Mouse (Mus musculus): ENCODE data around the gene Fcna. TPM values are rescaled to one million over a fixed set of nuclear protein-coding genes. Genes with fewer than 3 reads are reported as not detected.
A peak's percentile ranks its signal among the peaks of the same experiment; 100 is the strongest.

Gene Fcna
- polyA plus RNA-seq, 1 experiment from 2014 or later: 4.6 TPM

DNA sequence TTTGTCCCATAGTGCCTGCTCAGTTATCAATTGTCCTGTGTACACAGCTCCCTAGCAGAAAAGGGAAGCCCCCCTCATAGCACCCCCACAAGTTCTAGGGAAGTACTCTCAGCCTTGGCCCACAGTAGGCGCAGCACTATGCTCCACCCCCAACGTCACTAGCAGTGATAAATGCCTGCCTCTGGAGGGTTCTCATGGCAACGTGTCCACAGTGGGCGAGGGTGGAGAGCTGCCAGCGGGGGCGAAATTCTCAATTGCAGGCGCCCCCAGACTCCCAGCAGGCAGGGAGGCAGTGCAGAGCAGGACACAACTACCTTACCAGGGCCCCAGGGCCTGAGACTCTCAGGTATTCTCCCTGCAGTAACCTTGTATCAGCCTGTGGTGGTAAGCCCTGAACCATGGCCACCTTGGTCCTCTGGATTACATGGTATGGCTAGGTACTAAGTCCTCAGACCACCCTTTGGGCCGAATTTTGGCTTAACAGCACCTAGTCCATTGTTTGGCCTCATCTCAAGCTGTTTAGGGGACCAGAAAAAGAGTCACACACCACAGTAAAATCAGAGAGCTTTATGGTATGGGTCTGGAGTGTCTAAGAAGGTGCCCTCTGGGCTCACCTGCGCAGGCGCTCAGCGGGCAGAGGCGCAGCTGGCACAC is 45.2 kb downstream of the Fcna start:
- H3K9ac ChIP-seq (ENCODE audit: low read depth, low read length): no peak overlapping the region
- H3K4me3 ChIP-seq (ENCODE audit: low read length): no peak overlapping the region
- ATAC-seq: peak; percentile 38
- H3K27ac ChIP-seq (ENCODE audit: low read depth, low read length): peak overlapping the region; percentile 48
- peaks cover 42% of the 10 kb centered on the region for H3K4me1 ChIP-seq (ENCODE audit: control insufficient read depth, insufficient read depth, low read depth, low read length)
- 41% methylated on average over 12 of the region's 12 CpGs for WGBS
- H3K4me2 ChIP-seq (ENCODE audit: low read length): no peak overlapping the region
- H3K27me3 ChIP-seq (replicated peaks; ENCODE audit: control insufficient read depth, insufficient read depth, low read length): peaks cover 32% of the 10 kb centered on the region
- peaks cover 23% of the 10 kb centered on the region for H3K36me3 ChIP-seq (ENCODE audit: control insufficient read depth, insufficient read depth, low read length)
- peaks cover 3% of the 10 kb centered on the region; the same call in 1 of the 2 replicates for H3K9me3 ChIP-seq (ENCODE audit: control insufficient read depth, low read length)

- ATAC-seq: peak; percentile 7; the same call in 1 of the 2 replicates
- Histone ChIP-seq H3K9me3 (ENCODE audit: control insufficient read depth, low read length) (peaks cover 3% of the 10 kb centered on the region; the same call in 1 of the 2 replicates), H3K9ac (ENCODE audit: low read depth, low read length) (peak overlapping the region; percentile 45; the same call in 1 of the 2 replicates), H3K27me3 (replicated peaks; ENCODE audit: control insufficient read depth, insufficient read depth, low read length) (peaks cover 38% of the 10 kb centered on the region), H3K36me3 (ENCODE audit: control insufficient read depth, insufficient read depth, low read length) (peaks cover 27% of the 10 kb centered on the region), H3K4me2 (ENCODE audit: low read length) (peak overlapping the region; percentile 83), H3K4me3 (ENCODE audit: low read length) (no peak overlapping the region; the same call in 1 of the 2 replicates), H3K4me1 (ENCODE audit: control insufficient read depth, insufficient read depth, low read depth, low read length) (peaks cover 46% of the 10 kb centered on the region), H3K27ac (ENCODE audit: low read depth, low read length) (peak overlapping the region; percentile 48)
- WGBS: 26% methylated on average over 6 of the region's 6 CpGs
Observed at GRCm38 (mm10) chr2:25581901-25582301, 45.9 kb downstream of the Fcna start.

DNA sequence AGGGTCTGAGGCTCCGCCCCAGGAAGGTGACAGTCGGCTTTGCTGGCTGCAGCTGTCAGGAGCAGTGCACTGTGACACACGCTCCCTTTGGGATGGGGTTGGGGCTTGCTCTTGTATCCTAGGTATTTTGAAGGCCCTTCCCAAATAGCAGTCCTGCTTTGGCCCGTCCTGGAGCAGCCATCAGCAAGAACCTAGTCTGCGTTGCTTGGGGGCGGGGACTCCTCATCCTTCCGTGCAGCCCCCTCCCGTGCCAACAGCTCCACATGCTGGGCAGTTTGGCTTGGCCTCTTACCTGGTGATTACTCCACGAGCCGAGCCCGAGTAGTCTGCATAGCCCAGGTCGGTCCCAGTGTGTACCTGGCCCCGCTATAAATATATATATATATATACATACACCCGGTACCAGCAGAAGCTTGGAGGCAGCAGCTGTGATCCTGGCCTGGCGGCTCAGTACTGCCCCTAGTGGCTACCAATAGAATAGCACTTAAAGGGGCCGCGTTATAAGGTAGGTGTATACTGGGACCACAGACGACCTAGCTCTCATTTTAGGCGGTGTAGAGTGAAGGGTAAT is 46.5 kb downstream of the Fcna start, which contains the start of gene Ajm1:
TSS of gene Ajm1 (minus strand) at position 464 of the 571 bp plus-strand sequence.
- Histone ChIP-seq H3K9ac (ENCODE audit: low read depth, low read length) (peak within 1 kb of the TSS; percentile 75), H3K27ac (ENCODE audit: low read depth, low read length) (peak within 1 kb of the TSS; percentile 54), H3K9me3 (ENCODE audit: control insufficient read depth, low read length) (peaks cover 3% of the 10 kb centered on the region; the same call in 1 of the 2 replicates), H3K4me2 (ENCODE audit: low read length) (peak within 1 kb of the TSS; percentile 83), H3K4me3 (ENCODE audit: low read length) (peak within 1 kb of the TSS; percentile 59), H3K27me3 (replicated peaks; ENCODE audit: control insufficient read depth, insufficient read depth, low read length) (peaks cover 44% of the 10 kb centered on the region), H3K36me3 (ENCODE audit: control insufficient read depth, insufficient read depth, low read length) (peaks cover 29% of the 10 kb centered on the region), H3K4me1 (ENCODE audit: control insufficient read depth, insufficient read depth, low read depth, low read length) (peaks cover 46% of the 10 kb centered on the region)
- peak; percentile 79 for ATAC-seq
- WGBS: 4% methylated on average over 19 of the region's 19 CpGs

- H3K27me3 ChIP-seq (replicated peaks; ENCODE audit: control insufficient read depth, insufficient read depth, low read length): peaks cover 48% of the 10 kb centered on the region
- H3K27ac ChIP-seq (ENCODE audit: low read depth, low read length): no peak overlapping the region
- 40% methylated on average over 6 of the region's 6 CpGs for WGBS
- peaks cover 29% of the 10 kb centered on the region for H3K36me3 ChIP-seq (ENCODE audit: control insufficient read depth, insufficient read depth, low read length)
- peak overlapping the region; percentile 75 for H3K9ac ChIP-seq (ENCODE audit: low read depth, low read length)
- 0 out of 2 replicates have a peak, but pooled peaks have one; percentile 0 for ATAC-seq
- peaks cover 47% of the 10 kb centered on the region for H3K4me1 ChIP-seq (ENCODE audit: control insufficient read depth, insufficient read depth, low read depth, low read length)
- H3K9me3 ChIP-seq (ENCODE audit: control insufficient read depth, low read length): peaks cover 3% of the 10 kb centered on the region; the same call in 1 of the 2 replicates
- H3K4me3 ChIP-seq (ENCODE audit: low read length): peak overlapping the region; percentile 59
- peak overlapping the region; percentile 83 for H3K4me2 ChIP-seq (ENCODE audit: low read length)
Observed at GRCm38 (mm10) chr2:25580621-25581101, 47.2 kb downstream of the Fcna start.

DNA sequence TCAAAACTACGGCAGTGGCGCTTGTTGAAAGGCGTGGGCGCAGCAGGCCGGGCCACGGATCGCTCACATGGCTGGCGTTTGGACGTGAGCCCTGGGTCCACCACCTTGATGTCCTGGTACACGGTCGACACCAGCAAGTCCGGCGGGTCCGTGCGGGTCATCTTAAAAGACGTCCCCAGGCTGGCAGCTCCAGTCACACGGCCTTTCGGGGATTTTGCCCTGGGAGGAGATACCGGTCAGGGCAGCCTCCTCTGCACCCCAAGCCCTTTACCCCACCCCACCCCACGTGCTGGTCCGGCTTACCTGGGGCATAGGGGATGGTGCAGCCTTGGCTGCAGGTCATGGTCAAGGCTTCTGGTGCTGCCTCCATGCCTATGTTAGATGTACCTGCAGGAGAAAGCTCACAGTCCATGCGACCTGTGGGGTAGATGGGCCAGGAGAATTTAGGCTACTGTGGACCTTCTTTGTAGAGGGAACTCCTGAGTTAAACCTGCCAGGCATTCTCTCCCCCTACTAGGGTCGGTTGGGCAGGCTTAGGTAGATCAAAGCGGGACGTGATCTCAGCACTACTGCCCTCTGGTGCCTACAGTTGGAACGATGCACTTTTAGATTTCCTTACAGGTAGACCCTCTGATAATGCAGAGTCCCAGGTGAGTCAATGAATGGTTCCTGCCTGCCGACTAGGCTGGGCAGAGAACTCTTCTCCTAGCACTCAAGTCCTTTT is 47.9 kb downstream of the Fcna start:
- peaks cover 3% of the 10 kb centered on the region; the same call in 1 of the 2 replicates for H3K9me3 ChIP-seq (ENCODE audit: control insufficient read depth, low read length)
- H3K27ac ChIP-seq (ENCODE audit: low read depth, low read length): no peak overlapping the region
- no peak for ATAC-seq
- WGBS: 11% methylated on average over 27 of the region's 27 CpGs
- H3K36me3 ChIP-seq (ENCODE audit: control insufficient read depth, insufficient read depth, low read length): peaks cover 27% of the 10 kb centered on the region
- H3K4me2 ChIP-seq (ENCODE audit: low read length): peak overlapping the region; percentile 83
- H3K27me3 ChIP-seq (replicated peaks; ENCODE audit: control insufficient read depth, insufficient read depth, low read length): peaks cover 48% of the 10 kb centered on the region
- H3K4me3 ChIP-seq (ENCODE audit: low read length): peak overlapping the region; percentile 14
- H3K9ac ChIP-seq (ENCODE audit: low read depth, low read length): peak overlapping the region; percentile 75; the same call in 1 of the 2 replicates
- H3K4me1 ChIP-seq (ENCODE audit: control insufficient read depth, insufficient read depth, low read depth, low read length): peaks cover 52% of the 10 kb centered on the region

DNA sequence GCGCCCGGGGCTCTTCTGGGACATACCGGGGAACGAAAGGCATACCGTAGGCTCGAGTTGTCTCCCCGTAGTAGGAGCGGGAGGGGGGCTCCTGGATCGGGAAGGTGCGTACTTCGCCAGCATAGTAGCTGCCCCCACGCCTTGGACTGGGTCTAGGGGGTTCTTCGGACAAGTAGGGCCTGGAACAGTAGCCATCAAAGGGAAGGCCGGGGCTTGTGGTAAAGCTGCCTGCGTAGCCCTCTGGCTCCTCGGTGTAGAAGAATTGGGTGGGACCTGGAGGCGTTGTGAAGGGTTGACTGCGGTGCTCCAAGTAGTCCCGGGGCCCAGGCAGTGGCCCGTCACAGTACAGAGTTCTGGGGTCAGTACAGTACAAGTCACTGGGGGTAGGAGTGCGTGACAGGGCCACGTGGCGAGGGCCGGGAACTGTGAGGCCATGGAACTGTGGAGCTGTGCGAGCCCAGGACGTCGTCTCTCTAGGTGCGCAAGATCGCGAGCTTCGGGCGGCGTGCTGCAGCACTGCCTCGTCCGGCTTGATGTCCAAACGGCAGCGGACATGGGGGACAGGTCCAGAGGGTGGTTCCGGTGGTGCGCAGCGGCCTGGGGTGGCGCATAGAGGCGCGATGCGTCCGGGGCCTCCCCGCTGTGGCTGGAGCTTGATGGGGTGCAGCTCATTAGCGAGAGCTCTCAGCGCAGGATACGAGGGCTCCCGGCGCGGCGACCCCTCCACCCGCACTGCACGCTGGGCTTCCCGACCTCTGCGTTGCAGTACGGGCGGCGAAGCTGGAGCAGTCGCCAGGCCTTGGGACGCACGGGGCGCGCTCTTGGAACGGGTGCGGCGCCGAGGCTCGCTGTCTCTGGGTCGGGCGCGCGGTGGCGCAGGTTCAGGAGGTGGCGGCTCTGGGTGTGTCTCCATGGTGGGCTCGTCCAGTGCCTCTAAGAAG is 48.8 kb downstream of the Fcna start:
- peak overlapping the region; percentile 8 for H3K4me3 ChIP-seq (ENCODE audit: low read length)
- H3K9ac ChIP-seq (ENCODE audit: low read depth, low read length): no peak overlapping the region
- H3K27ac ChIP-seq (ENCODE audit: low read depth, low read length): no peak overlapping the region
- no peak for ATAC-seq
- H3K36me3 ChIP-seq (ENCODE audit: control insufficient read depth, insufficient read depth, low read length): peaks cover 19% of the 10 kb centered on the region
- H3K9me3 ChIP-seq (ENCODE audit: control insufficient read depth, low read length): peaks cover 3% of the 10 kb centered on the region; the same call in 1 of the 2 replicates
- peak overlapping the region; percentile 19; the same call in 1 of the 2 replicates for H3K4me2 ChIP-seq (ENCODE audit: low read length)
- H3K27me3 ChIP-seq (replicated peaks; ENCODE audit: control insufficient read depth, insufficient read depth, low read length): peaks cover 48% of the 10 kb centered on the region
- peaks cover 53% of the 10 kb centered on the region for H3K4me1 ChIP-seq (ENCODE audit: control insufficient read depth, insufficient read depth, low read depth, low read length)
- 14% methylated on average over 71 of the region's 77 CpGs for WGBS

DNA sequence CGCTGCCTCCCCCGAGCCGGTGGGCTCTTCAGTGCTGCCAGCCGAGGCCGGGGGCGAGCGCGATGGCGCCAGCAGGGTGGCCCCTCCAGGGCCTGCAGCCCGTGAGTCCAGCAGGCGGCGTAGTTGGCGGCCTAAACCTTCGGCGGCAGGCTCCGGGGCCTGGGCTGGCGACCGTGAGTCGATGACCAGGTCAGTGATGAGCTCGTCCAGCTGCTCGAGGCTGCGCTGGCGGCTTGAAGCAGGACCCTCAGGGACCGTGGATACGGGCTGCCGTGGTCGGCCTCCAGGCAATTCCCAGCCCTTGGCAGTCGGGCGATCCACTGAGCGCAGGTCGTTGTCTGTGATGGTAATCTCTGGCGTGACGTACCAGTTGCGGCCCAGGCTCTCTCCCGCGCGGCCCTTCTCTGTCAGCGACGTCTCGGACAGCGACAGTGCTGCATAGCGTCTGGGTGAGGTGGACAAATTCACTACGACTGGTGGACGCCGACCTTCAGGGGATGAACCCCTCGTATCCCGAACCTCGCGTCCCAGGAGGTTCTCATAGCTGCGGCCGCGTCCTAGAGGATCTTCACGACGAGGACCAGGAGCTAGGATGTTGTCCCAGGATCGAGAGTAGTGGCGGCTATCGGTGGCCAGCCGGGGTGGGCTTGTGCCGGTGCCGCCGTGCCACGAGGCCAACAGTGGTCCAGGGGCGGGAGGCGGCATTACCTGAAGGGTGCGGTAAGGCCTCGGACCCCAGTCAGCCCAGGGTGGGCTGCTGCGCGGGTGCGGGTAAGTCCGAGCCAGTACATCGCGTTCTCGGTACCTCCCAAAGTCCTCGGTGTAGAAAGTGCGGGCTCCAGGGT is 49.7 kb downstream of the Fcna start:
- H3K27ac ChIP-seq (ENCODE audit: low read depth, low read length): no peak overlapping the region
- peak overlapping the region; percentile 23; the same call in 1 of the 2 replicates for H3K4me3 ChIP-seq (ENCODE audit: low read length)
- H3K4me1 ChIP-seq (ENCODE audit: control insufficient read depth, insufficient read depth, low read depth, low read length): peaks cover 62% of the 10 kb centered on the region
- H3K27me3 ChIP-seq (replicated peaks; ENCODE audit: control insufficient read depth, insufficient read depth, low read length): peaks cover 48% of the 10 kb centered on the region
- H3K9me3 ChIP-seq (ENCODE audit: control insufficient read depth, low read length): peaks cover 3% of the 10 kb centered on the region; the same call in 1 of the 2 replicates
- peak overlapping the region; percentile 35; the same call in 1 of the 2 replicates for H3K9ac ChIP-seq (ENCODE audit: low read depth, low read length)
- H3K36me3 ChIP-seq (ENCODE audit: control insufficient read depth, insufficient read depth, low read length): peaks cover 13% of the 10 kb centered on the region
- 13% methylated on average over 74 of the region's 75 CpGs for WGBS
- no peak for ATAC-seq
- H3K4me2 ChIP-seq (ENCODE audit: low read length): peak overlapping the region; percentile 36

Data from hindbrain, embryonic 16.5 days (tissue).